Mouse (Mus musculus) layer of hippocampus, adult 6 months (tissue): ENCODE data around the gene Zranb1. TPM values are rescaled to one million over a fixed set of nuclear protein-coding genes. Genes with fewer than 3 reads are reported as not detected.

Experiments used
- long read RNA-seq, 2 experiments: library from polyadenylated mRNA; unstranded; transcript quantifications; one replicate each; pipeline ENCODE4 v2.0.0; 2019 to 2020
- polyA plus RNA-seq: library from polyadenylated mRNA; unstranded; fragments of <200 nt; fragmentation: Nextera tagmentation; gene quantifications from 2 replicates; pipeline ENCODE4 v1.2.3, GENCODE M21; 2021

Gene Zranb1
- 9.7 and 9.8 TPM in 2 replicates for polyA plus RNA-seq
- long read RNA-seq, experiment 1, full-length matches to known transcripts = 16 of 40 reads
- long read RNA-seq, experiment 1, partial matches to known transcripts = 12 of 40 reads
- long read RNA-seq, experiment 1, other reads (novel, unspliced or antisense) = 12 of 40 reads
- long read RNA-seq, experiment 2, full-length matches to known transcripts = 43 of 69 reads
- long read RNA-seq, experiment 2, partial matches to known transcripts = 5 of 69 reads
- long read RNA-seq, experiment 2, other reads (novel, unspliced or antisense) = 21 of 69 reads

DNA sequence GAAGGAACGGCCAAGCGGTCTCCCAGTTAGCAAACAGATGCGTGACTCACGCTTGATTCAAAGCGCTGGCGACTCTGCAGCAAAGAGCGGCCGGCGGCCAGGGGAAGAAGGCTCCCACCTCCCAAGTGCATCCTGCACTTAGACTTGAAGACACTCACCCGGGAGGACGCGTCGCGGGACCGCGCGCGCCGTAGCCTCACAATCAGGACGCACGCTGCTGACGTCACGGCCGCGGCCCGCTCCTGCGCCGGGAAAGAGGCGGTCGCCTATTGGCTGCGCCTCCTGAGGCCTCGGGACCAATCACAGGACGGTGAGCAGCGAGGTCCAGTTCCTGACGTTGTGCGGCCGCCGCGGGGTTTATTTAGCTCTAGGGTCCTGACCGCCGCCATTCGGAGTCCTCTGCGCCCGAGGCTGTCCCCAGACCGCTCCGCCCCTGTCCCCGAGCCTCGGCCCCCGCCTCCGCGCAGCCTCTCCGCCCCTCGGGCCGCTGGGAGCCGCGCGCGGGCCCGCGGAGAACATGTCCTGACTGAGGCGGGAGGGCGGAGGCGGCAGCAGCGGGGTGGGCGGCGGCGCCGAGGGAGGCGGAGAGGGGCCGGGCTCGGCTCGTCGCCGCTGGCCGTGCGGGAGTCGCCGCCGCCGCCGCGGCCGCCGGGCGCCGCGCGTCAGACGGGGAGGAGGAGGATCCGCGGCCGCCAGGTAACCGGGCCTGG, at the start of gene Zranb1:
TSS of gene Zranb1 (plus strand) at position 293 of the 710 bp plus-strand sequence.

Other genes starting within 250 kb of the Zranb1 start
- 21.9 and 24.2 TPM in 2 replicates for gene Fam53b, start 117.3 kb upstream of the Zranb1 start, polyA plus RNA-seq
- 53.3 and 56.7 TPM in 2 replicates for gene Eef1akmt2, start 78.5 kb upstream of the Zranb1 start, polyA plus RNA-seq
- 41.6 and 42.8 TPM in 2 replicates for gene Abraxas2, start 71.9 kb upstream of the Zranb1 start, polyA plus RNA-seq
- gene Fgfr2, start 192.2 kb downstream of the Zranb1 start, polyA plus RNA-seq = 23.7 and 24.2 TPM in 2 replicates
- gene Ctbp2, start 193.2 kb downstream of the Zranb1 start, polyA plus RNA-seq = 4.4 and 5.1 TPM in 2 replicates